Mouse (Mus musculus): ENCODE results near the gene Brca1.

DNA sequence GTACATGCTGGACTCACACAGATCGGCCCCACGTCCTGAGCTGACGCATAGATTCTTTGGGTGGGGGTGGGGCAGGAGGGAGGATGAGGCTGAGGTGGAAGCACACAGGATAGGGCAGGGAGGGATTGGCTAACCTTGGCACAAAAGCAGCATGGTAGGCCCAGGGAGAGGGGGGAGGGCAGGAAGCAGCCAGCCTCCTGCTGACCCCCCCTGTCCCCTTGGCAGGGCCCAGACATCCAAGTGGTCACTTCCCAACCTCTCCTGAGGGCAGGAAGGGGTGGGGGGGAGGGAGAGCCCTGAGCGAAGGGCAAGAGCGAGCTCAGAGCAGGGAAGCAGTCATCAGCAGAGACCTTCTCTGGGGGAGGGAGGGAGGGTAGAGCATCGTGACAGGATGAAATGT lies 92.0 kb downstream of the Brca1 start:
- TF ChIP-seq CTCF (IDR thresholded peaks at IDR 0.05; ENCODE audit: low read depth, low read length) (no peak), GATA1 (IDR thresholded peaks at IDR 0.05; ENCODE audit: borderline replicate concordance, low read length) (no peak), TAL1 (conservative IDR thresholded peaks at IDR 0.05; ENCODE audit: low read depth, low read length) (no peak), POLR2AphosphoS5 (IDR thresholded peaks at IDR 0.05; ENCODE audit: insufficient replicate concordance, low read depth, low read length) (no peak)
